Mouse (Mus musculus): Measurements from ENCODE around the gene Rhox2f. TPM values are rescaled to one million over a fixed set of nuclear protein-coding genes. Genes with fewer than 3 reads are reported as not detected.

Gene Rhox2f
- polyA plus RNA-seq (2014; fragmentation: Illumina TruSeq; extraction: RNeasy Lipid Tissue Mini Kit (QIAGEN cat#74804); ENCODE audit: insufficient read depth, low read depth, low replicate concordance) = not detected

GRCm38 (mm10) chrX:37571105-37571504 is at the start of gene Rhox2f:
Gene Rhox2f (plus strand): TSS chrX:37571405.

GRCm38 (mm10) chrX:37530152-37530551 is 41.1 kb upstream of the Rhox2f start, which contains the start of gene Rhox2e:
Gene Rhox2e (plus strand): TSS chrX:37530452.

GRCm38 (mm10) chrX:37541719-37542118 is 29.5 kb upstream of the Rhox2f start, which contains the start of gene Rhox3e:
Gene Rhox3e (plus strand): TSS chrX:37542019.

GRCm38 (mm10) chrX:37557112-37557511 is 14.1 kb upstream of the Rhox2f start, which contains the start of gene Rhox4e:
Gene Rhox4e (plus strand): TSS chrX:37557412.

GRCm38 (mm10) chrX:37580692-37581091 is 9.5 kb downstream of the Rhox2f start, which contains the start of gene Rhox3f:
Gene Rhox3f (plus strand): TSS chrX:37580992.

GRCm38 (mm10) chrX:37607604-37608003 is 36.4 kb downstream of the Rhox2f start, which contains the start of gene Rhox4f:
Gene Rhox4f (minus strand): TSS chrX:37607704.

Other genes with a start within 250 kb of the Rhox2f start
- not detected for gene Rhox3a2, start 191.4 kb upstream of the Rhox2f start, polyA plus RNA-seq (2014; fragmentation: Illumina TruSeq; extraction: RNeasy Lipid Tissue Mini Kit (QIAGEN cat#74804); ENCODE audit: insufficient read depth, low read depth, low replicate concordance)
- gene Rhox4a2, start 180.6 kb upstream of the Rhox2f start, polyA plus RNA-seq (2014; fragmentation: Illumina TruSeq; extraction: RNeasy Lipid Tissue Mini Kit (QIAGEN cat#74804); ENCODE audit: insufficient read depth, low read depth, low replicate concordance) = not detected
- gene Rhox2b, start 159.3 kb upstream of the Rhox2f start, polyA plus RNA-seq (2014; fragmentation: Illumina TruSeq; extraction: RNeasy Lipid Tissue Mini Kit (QIAGEN cat#74804); ENCODE audit: insufficient read depth, low read depth, low replicate concordance) = not detected
- not detected for gene Rhox4b, start 138.9 kb upstream of the Rhox2f start, polyA plus RNA-seq (2014; fragmentation: Illumina TruSeq; extraction: RNeasy Lipid Tissue Mini Kit (QIAGEN cat#74804); ENCODE audit: insufficient read depth, low read depth, low replicate concordance)
- not detected for gene Rhox2c, start 117.7 kb upstream of the Rhox2f start, polyA plus RNA-seq (2014; fragmentation: Illumina TruSeq; extraction: RNeasy Lipid Tissue Mini Kit (QIAGEN cat#74804); ENCODE audit: insufficient read depth, low read depth, low replicate concordance)
- gene Rhox3c, start 112.8 kb upstream of the Rhox2f start, polyA plus RNA-seq (2014; fragmentation: Illumina TruSeq; extraction: RNeasy Lipid Tissue Mini Kit (QIAGEN cat#74804); ENCODE audit: insufficient read depth, low read depth, low replicate concordance) = not detected
- not detected for gene Rhox4c, start 91.1 kb upstream of the Rhox2f start, polyA plus RNA-seq (2014; fragmentation: Illumina TruSeq; extraction: RNeasy Lipid Tissue Mini Kit (QIAGEN cat#74804); ENCODE audit: insufficient read depth, low read depth, low replicate concordance)
- not detected for gene Rhox2d, start 78.0 kb upstream of the Rhox2f start, polyA plus RNA-seq (2014; fragmentation: Illumina TruSeq; extraction: RNeasy Lipid Tissue Mini Kit (QIAGEN cat#74804); ENCODE audit: insufficient read depth, low read depth, low replicate concordance)
- gene Rhox4d, start 57.0 kb upstream of the Rhox2f start, polyA plus RNA-seq (2014; fragmentation: Illumina TruSeq; extraction: RNeasy Lipid Tissue Mini Kit (QIAGEN cat#74804); ENCODE audit: insufficient read depth, low read depth, low replicate concordance) = not detected
- not detected for gene Rhox2e, start 41.0 kb upstream of the Rhox2f start, polyA plus RNA-seq (2014; fragmentation: Illumina TruSeq; extraction: RNeasy Lipid Tissue Mini Kit (QIAGEN cat#74804); ENCODE audit: insufficient read depth, low read depth, low replicate concordance)
- not detected for gene Rhox3e, start 29.4 kb upstream of the Rhox2f start, polyA plus RNA-seq (2014; fragmentation: Illumina TruSeq; extraction: RNeasy Lipid Tissue Mini Kit (QIAGEN cat#74804); ENCODE audit: insufficient read depth, low read depth, low replicate concordance)
- gene Rhox4e, start 14.0 kb upstream of the Rhox2f start, polyA plus RNA-seq (2014; fragmentation: Illumina TruSeq; extraction: RNeasy Lipid Tissue Mini Kit (QIAGEN cat#74804); ENCODE audit: insufficient read depth, low read depth, low replicate concordance) = not detected
- not detected for gene Rhox3f, start 9.6 kb downstream of the Rhox2f start, polyA plus RNA-seq (2014; fragmentation: Illumina TruSeq; extraction: RNeasy Lipid Tissue Mini Kit (QIAGEN cat#74804); ENCODE audit: insufficient read depth, low read depth, low replicate concordance)
- not detected for gene Rhox4f, start 36.3 kb downstream of the Rhox2f start, polyA plus RNA-seq (2014; fragmentation: Illumina TruSeq; extraction: RNeasy Lipid Tissue Mini Kit (QIAGEN cat#74804); ENCODE audit: insufficient read depth, low read depth, low replicate concordance)
- gene Rhox3g, start 57.2 kb downstream of the Rhox2f start, polyA plus RNA-seq (2014; fragmentation: Illumina TruSeq; extraction: RNeasy Lipid Tissue Mini Kit (QIAGEN cat#74804); ENCODE audit: insufficient read depth, low read depth, low replicate concordance) = not detected
- gene Rhox2g, start 72.1 kb downstream of the Rhox2f start, polyA plus RNA-seq (2014; fragmentation: Illumina TruSeq; extraction: RNeasy Lipid Tissue Mini Kit (QIAGEN cat#74804); ENCODE audit: insufficient read depth, low read depth, low replicate concordance) = not detected
- not detected for gene Rhox4g, start 79.9 kb downstream of the Rhox2f start, polyA plus RNA-seq (2014; fragmentation: Illumina TruSeq; extraction: RNeasy Lipid Tissue Mini Kit (QIAGEN cat#74804); ENCODE audit: insufficient read depth, low read depth, low replicate concordance)
- gene Rhox3h, start 97.4 kb downstream of the Rhox2f start, polyA plus RNA-seq (2014; fragmentation: Illumina TruSeq; extraction: RNeasy Lipid Tissue Mini Kit (QIAGEN cat#74804); ENCODE audit: insufficient read depth, low read depth, low replicate concordance) = not detected
- gene Rhox2h, start 101.9 kb downstream of the Rhox2f start, polyA plus RNA-seq (2014; fragmentation: Illumina TruSeq; extraction: RNeasy Lipid Tissue Mini Kit (QIAGEN cat#74804); ENCODE audit: insufficient read depth, low read depth, low replicate concordance) = not detected
- 0.45 TPM for gene Rhox5, start 233.4 kb downstream of the Rhox2f start, polyA plus RNA-seq (2014; fragmentation: Illumina TruSeq; extraction: RNeasy Lipid Tissue Mini Kit (QIAGEN cat#74804); ENCODE audit: insufficient read depth, low read depth, low replicate concordance)

Measured in lung, adult 10 weeks (tissue).